Mouse (Mus musculus) midbrain, embryonic 16.5 days (tissue): ENCODE measurements around the gene Sco2. TPM values are rescaled to one million over a fixed set of nuclear protein-coding genes. Genes with fewer than 3 reads are reported as not detected.

Source experiments
- ATAC-seq: fragments of 200-750 bp; cut with Nextera tagmentation; 2 replicates; pipeline ENCODE4 v1.8.0; 2017; ENCODE audit warnings: moderate TSS enrichment
- H3K27ac ChIP-seq: fragments of 300-500 bp; sonication (generic); 2 replicates; pipeline ENCODE4 v1.5.1; 2014; ENCODE audit warnings: mild to moderate bottlenecking, low read length, mixed read lengths
- H3K27me3 ChIP-seq: fragments of 300-500 bp; sonication (generic); 2 replicates; pipeline ENCODE4 v1.6.1; 2014; ENCODE audit warnings: low read depth, low read length, mixed read lengths; ENCODE audit not compliant: control insufficient read depth, insufficient read depth
- H3K36me3 ChIP-seq: fragments of 300-500 bp; sonication (generic); 2 replicates; pipeline ENCODE4 v1.6.1; 2014; ENCODE audit warnings: mild to moderate bottlenecking, low read length, moderate library complexity, mixed read lengths; ENCODE audit not compliant: control insufficient read depth, insufficient read depth
- H3K4me1 ChIP-seq: fragments of 300-500 bp; sonication (generic); 2 replicates; pipeline ENCODE4 v1.6.1; 2014; ENCODE audit warnings: mild to moderate bottlenecking, low read length, mixed read lengths; ENCODE audit not compliant: control insufficient read depth, insufficient read depth
- H3K4me2 ChIP-seq: fragments of 300-500 bp; sonication (generic); 2 replicates; pipeline ENCODE4 v1.6.1; 2014; ENCODE audit warnings: mild to moderate bottlenecking, low read length, mixed read lengths
- H3K4me3 ChIP-seq: fragments of 300-500 bp; sonication (generic); 2 replicates; pipeline ENCODE4 v1.5.1; 2014; ENCODE audit warnings: low read depth, mild to moderate bottlenecking, low read length, moderate library complexity, mixed read lengths
- H3K9ac ChIP-seq: fragments of 300-500 bp; sonication (generic); 2 replicates; pipeline ENCODE4 v1.6.1; 2014; ENCODE audit warnings: low read depth, low read length, mixed read lengths
- H3K9me3 ChIP-seq: fragments of 300-500 bp; sonication (generic); replicated peaks from 2 replicates; pipeline ENCODE4 v1.6.1; 2014; ENCODE audit warnings: mild to moderate bottlenecking, low read length, mixed read lengths; ENCODE audit not compliant: control insufficient read depth, poor library complexity, severe bottlenecking
- WGBS: fragments of 180-500 bp; shearing (Covaris S2); extraction: QIAGEN DNeasy Blood & Tissue Kit; methylation state at CpG from one replicate; pipeline ENCODE4 v1.1.7; 2014; 5-methylcytosine and 5-hydroxymethylcytosine counted together
- polyA plus RNA-seq: library from polyadenylated mRNA; unstranded; fragments of >200 nt; fragmentation: Nextera tagmentation; extraction: Ambion mirVana; gene quantifications from 2 replicates; pipeline ENCODE4 v1.2.1, GENCODE M21; 2015

Sco2 gene
- polyA plus RNA-seq, 1 experiment from 2014 or later: 16.4 TPM

DNA sequence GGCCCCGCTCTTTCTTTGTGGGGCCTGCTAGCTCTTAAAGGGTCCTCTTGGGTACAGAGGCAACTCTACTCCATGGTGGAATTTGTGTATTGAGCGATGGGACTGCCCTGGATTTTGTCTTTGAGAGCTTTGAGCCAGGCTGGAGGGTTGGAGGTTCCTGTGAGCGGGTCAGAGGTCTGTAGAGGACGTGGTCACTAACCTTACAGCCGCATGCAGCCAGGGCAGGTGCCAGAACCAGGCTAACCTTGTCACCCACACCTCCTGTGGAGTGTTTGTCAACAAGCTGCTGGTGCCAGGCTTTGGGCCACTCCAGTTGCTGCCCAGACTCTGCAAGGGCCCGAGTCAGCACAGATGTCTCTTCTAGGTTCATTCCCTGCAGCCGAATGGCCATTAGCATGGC is 2.4 kb upstream of the Sco2 start:
- Histone ChIP-seq H3K27ac (no peak overlapping the region), H3K27me3 (peaks cover 35% of the 10 kb centered on the region)

DNA sequence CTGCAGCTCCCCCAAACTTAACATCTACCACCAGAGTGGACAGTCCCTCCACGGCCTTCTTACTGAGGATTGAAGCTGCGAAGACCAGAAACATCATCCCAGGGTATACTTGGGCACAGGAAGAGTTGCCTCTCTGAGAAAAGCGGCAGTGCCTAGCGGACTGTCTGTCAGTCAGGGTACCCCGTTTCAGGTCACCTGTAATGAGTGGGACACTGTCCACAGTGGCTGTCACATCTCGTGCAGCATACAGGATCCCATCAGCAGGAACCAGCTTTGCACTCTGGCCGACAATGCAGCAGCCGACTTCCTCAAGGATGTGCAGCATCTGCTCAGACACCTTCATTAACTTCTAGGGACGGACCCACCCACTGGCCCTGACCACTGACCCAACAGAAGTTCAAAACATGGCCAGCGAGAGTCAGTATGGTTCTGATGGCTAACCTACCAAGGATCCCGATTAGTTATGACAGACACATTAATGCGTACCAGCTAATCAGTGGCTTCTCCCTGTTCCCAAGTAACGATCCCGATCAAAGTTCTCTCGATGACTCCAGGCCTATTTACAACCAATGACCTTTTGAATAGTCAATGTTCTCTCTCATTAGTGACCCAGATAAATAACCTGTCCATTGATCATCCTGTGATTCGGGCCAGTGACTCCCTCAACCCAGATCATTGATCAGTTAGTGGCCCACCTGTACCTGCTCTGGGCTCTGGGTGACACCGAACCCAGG is 1.3 kb upstream of the Sco2 start:
- peaks cover 24% of the 10 kb centered on the region for H3K4me1 ChIP-seq
- H3K9me3 ChIP-seq: no peaks in the 10 kb centered on the region
- no peak overlapping the region for H3K4me2 ChIP-seq
- ATAC-seq: no peak
- peaks cover 35% of the 10 kb centered on the region for H3K27me3 ChIP-seq
- no peak overlapping the region for H3K4me3 ChIP-seq
- H3K27ac ChIP-seq: no peak overlapping the region
- 92% methylated on average over 17 of the region's 17 CpGs for WGBS
- no peak overlapping the region for H3K9ac ChIP-seq
- peaks cover 12% of the 10 kb centered on the region for H3K36me3 ChIP-seq

More for the DNA sequence above, 2.4 kb upstream of the Sco2 start:
- no peak overlapping the region for H3K4me3 ChIP-seq
- peaks cover 7% of the 10 kb centered on the region for H3K36me3 ChIP-seq
- no peaks in the 10 kb centered on the region for H3K9me3 ChIP-seq
- no peak for ATAC-seq
- H3K4me1 ChIP-seq: peaks cover 24% of the 10 kb centered on the region
- 80% methylated on average over 7 of the region's 7 CpGs for WGBS
- H3K9ac ChIP-seq: no peak overlapping the region
- no peak overlapping the region for H3K4me2 ChIP-seq

DNA sequence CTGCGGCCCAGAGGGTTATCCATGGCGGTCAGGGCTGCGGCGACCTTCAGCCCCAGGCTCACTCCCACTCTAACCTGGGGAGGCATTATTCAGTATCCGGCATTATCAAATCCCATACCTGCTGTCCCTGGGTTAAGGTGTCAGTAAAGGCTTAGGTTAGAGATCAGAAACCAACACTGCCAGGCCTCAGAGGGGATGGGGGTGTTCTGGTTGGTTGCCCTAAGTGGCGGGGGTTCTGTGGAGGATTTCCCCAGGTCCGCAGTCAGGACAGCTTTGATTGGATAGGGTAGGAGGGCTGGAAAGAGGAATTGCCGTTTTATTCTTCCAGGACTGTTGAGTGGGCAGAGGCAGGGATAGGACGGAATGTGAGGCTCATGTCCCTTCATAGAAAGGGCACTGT is 694 bp upstream of the Sco2 start:
- WGBS: 44% methylated on average over 9 of the region's 9 CpGs
- peak; percentile 12; the same call in 1 of the 2 replicates for ATAC-seq
- peaks cover 23% of the 10 kb centered on the region for H3K4me1 ChIP-seq

GRCm38 (mm10) chr15:89373027-89373761 is 452 bp downstream of the Sco2 start:
- Histone ChIP-seq H3K9ac (peak overlapping the region; percentile 88), H3K9me3 (no peaks in the 10 kb centered on the region), H3K27me3 (peaks cover 24% of the 10 kb centered on the region), H3K4me2 (peak overlapping the region; percentile 82), H3K36me3 (peaks cover 22% of the 10 kb centered on the region), H3K27ac (peak overlapping the region; percentile 94), H3K4me1 (peaks cover 13% of the 10 kb centered on the region), H3K4me3 (peak overlapping the region; percentile 72)
- peak; percentile 84 for ATAC-seq
- 2% methylated on average over 35 of the region's 35 CpGs for WGBS

More for the DNA sequence above, 694 bp upstream of the Sco2 start:
- Histone ChIP-seq H3K4me2 (peak overlapping the region; percentile 82), H3K27me3 (peaks cover 32% of the 10 kb centered on the region), H3K9ac (peak overlapping the region; percentile 88), H3K9me3 (no peaks in the 10 kb centered on the region), H3K36me3 (peaks cover 16% of the 10 kb centered on the region), H3K4me3 (peak overlapping the region; percentile 72), H3K27ac (peak overlapping the region; percentile 94)

GRCm38 (mm10) chr15:89372536-89372935 is 1.1 kb downstream of the Sco2 start:
- WGBS: 86% methylated on average over 7 of the region's 7 CpGs
- Histone ChIP-seq H3K36me3 (peaks cover 26% of the 10 kb centered on the region), H3K9me3 (no peaks in the 10 kb centered on the region), H3K27ac (no peak overlapping the region), H3K4me3 (peak overlapping the region; percentile 72), H3K9ac (peak overlapping the region; percentile 88; the same call in 1 of the 2 replicates), H3K27me3 (peaks cover 17% of the 10 kb centered on the region), H3K4me1 (peaks cover 12% of the 10 kb centered on the region), H3K4me2 (peak overlapping the region; percentile 82)
- ATAC-seq: no peak

GRCm38 (mm10) chr15:89372068-89372467 is 1.6 kb downstream of the Sco2 start:
- Histone ChIP-seq H3K4me3 (no peak overlapping the region), H3K27me3 (peaks cover 13% of the 10 kb centered on the region), H3K9ac (no peak overlapping the region), H3K36me3 (peaks cover 31% of the 10 kb centered on the region), H3K9me3 (no peaks in the 10 kb centered on the region), H3K27ac (no peak overlapping the region), H3K4me1 (peaks cover 12% of the 10 kb centered on the region), H3K4me2 (no peak overlapping the region)
- WGBS: 85% methylated on average over 13 of the region's 13 CpGs
- no peak for ATAC-seq

GRCm38 (mm10) chr15:89365141-89365551 is 8.5 kb downstream of the Sco2 start:
- Histone ChIP-seq H3K9me3 (no peaks in the 10 kb centered on the region), H3K27ac (no peak overlapping the region), H3K4me2 (no peak overlapping the region), H3K4me3 (no peak overlapping the region), H3K9ac (no peak overlapping the region), H3K27me3 (no peaks in the 10 kb centered on the region), H3K4me1 (no peaks in the 10 kb centered on the region), H3K36me3 (peaks cover 45% of the 10 kb centered on the region)
- 97% methylated on average over 4 of the region's 4 CpGs for WGBS
- ATAC-seq: no peak

DNA sequence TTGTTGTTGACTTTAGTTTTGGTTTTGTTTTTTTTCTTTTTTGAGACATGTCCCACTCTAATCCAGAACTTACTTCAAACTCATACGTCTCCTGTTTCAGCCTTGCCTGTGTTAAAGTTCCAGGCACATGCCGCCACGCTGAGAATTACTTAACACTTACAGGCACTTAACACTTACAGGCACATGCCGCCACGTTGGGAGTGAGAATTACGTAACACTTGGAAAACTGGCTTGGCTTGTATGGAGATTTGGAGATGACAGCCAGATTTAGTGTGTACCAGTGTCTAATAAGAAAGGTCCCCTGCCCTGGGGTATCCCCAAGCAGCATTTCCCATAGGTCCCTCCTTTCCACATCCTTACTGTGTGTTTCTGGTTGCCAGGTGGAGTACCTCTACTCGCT is 10.6 kb downstream of the Sco2 start:
- Histone ChIP-seq H3K9me3 (no peaks in the 10 kb centered on the region), H3K4me1 (peaks cover 3% of the 10 kb centered on the region), H3K36me3 (peaks cover 32% of the 10 kb centered on the region), H3K27ac (no peak overlapping the region), H3K4me2 (no peak overlapping the region), H3K27me3 (no peaks in the 10 kb centered on the region), H3K4me3 (no peak overlapping the region), H3K9ac (no peak overlapping the region)
- no peak for ATAC-seq
- WGBS: 92% methylated on average over 7 of the region's 7 CpGs

GRCm38 (mm10) chr15:89358784-89359183 is 14.9 kb downstream of the Sco2 start:
- Histone ChIP-seq H3K27ac (no peak overlapping the region), H3K9ac (no peak overlapping the region), H3K9me3 (no peaks in the 10 kb centered on the region), H3K4me3 (no peak overlapping the region), H3K4me1 (peaks cover 29% of the 10 kb centered on the region), H3K36me3 (peaks cover 16% of the 10 kb centered on the region), H3K27me3 (no peaks in the 10 kb centered on the region), H3K4me2 (no peak overlapping the region)
- 86% methylated on average over 3 of the region's 3 CpGs for WGBS
- no peak for ATAC-seq
